ENCODE assay signal across 16 mouse cellular contexts in the genomic region with DNA sequence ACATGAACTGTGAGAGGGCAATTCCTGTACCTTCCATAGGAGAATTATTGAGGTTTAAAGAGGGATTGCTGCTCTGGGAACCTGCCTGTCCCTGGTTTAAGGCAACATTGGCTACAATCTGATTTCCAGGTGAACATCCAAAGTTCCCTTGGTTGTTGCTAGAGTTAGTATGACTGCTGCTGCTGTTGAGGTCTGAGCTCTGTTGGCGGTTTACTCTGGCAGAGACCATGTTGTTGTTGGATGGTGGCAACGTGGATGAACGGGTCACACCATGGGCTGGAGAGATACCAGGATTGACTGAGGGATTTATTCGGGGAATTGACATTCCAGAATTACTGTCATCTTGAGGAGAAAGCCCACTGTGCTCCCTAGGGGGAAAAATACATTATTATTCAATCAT.
DNase-seq lines count a peak whose midpoint lies in the region; TF ChIP-seq lines count a peak whose summit lies in the region.
"Had no signal": no experiment of that assay in that cellular context is flagged by ENCODE, and none has a peak within 500 bp of the region (broad histone marks: within the 10 kb centered on the region; RNA-seq: fewer than 3 reads in every experiment).

No protein-coding gene starts in this region.

- no peak for DNase-seq in layer of hippocampus, adult 2 months (ENCODE audit: low spot score in 2 of 2)
- DNase-seq in layer of hippocampus, postnatal 36 days: no peak
- DNase-seq in fat pad, adult 2 months (ENCODE audit: extremely low read depth, low read depth, low spot score): peak; percentile 69
- peak; percentile 79 for DNase-seq in gonadal fat pad, adult 2 months (ENCODE audit: low read depth)
- DNase-seq in heart, postnatal 14 days: no peak
- no peak for DNase-seq in lung, postnatal 14 days
- DNase-seq: adrenal gland, adult 2 months; adrenal gland, adult 8-10 months; adrenal gland, postnatal 10 days; adrenal gland, postnatal 14 days; adrenal gland, postnatal 25 days; adrenal gland, postnatal 36 days; B cell, adult 2 months; cerebellum, adult 11 months; cerebellum, adult 11-12 months; cerebellum, adult 18-20 months had no signal

- no peak for TF ChIP-seq CTCF in layer of hippocampus, adult 2 months (conservative IDR thresholded peaks at IDR 0.05)

- H3K4me3 ChIP-seq in layer of hippocampus, adult 2 months: no peak overlapping the region

- intact Hi-C loops in heart, postnatal 14 days (cut with DNase I): loop anchor here (10.0 kb wide), 1 partner anchor 179 kb away; the partner anchor contains the start of gene Ncoa1

- peak overlapping the region; percentile 2; the same call in 1 of the 2 replicates for H3K27ac ChIP-seq in layer of hippocampus, adult 2 months

Comparison
In these comparisons a context has a peak if more than half of its experiments do, and no peak if none do; other contexts are left out.
1. DNase-seq: peak in fat pad, adult 2 months (single experiment) and gonadal fat pad, adult 2 months (single experiment); none in layer of hippocampus, adult 2 months (0 of 2), layer of hippocampus, postnatal 36 days (0 of 2), heart, postnatal 14 days (0 of 2) and lung, postnatal 14 days (single experiment).